27 mouse cellular contexts compared by ENCODE assay signal in the genomic region with DNA sequence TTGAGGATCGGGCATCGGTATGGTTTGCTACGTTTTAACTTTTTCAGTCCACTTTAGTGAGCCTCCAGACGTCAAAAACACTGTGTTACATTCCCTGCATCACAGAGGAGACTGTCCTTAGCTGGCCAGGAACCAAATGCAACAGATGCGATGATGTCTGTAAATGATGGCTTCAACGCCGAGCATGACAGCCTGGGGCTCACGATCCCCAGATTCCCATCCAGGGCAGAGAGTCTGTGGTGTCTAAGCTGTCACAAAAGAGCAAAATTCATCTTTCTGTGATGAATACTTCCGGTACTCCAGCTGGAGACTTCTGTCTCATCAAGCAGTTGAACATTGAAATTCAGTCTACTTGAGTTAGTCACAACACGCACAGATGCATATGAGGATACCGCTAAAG. TPM values are rescaled to one million over a fixed set of nuclear protein-coding genes. Genes with fewer than 3 reads are reported as not detected.
DNase-seq lines count a peak whose midpoint lies in the region; ATAC-seq lines count a peak whose summit lies in the region.
"Had no signal": no experiment of that assay in that cellular context is flagged by ENCODE, and none has a peak within 500 bp of the region (broad histone marks: within the 10 kb centered on the region; RNA-seq: fewer than 3 reads in every experiment).

No protein-coding gene starts in this region.

- peaks cover 4% of the 10 kb centered on the region for H3K4me1 ChIP-seq in forebrain, embryonic 16.5 days (replicated peaks; ENCODE audit: control insufficient read depth, insufficient read depth, low read length)
- H3K4me1 ChIP-seq: hindbrain, embryonic 15.5 days; lung, embryonic 15.5 days; midbrain, embryonic 13.5 days; neural tube, embryonic 15.5 days had no signal

- ATAC-seq in frontal cortex, adult (ENCODE audit: low TSS enrichment), result peak; percentile 47; the same call in 1 of the 2 replicates
- ATAC-seq in forebrain, embryonic 16.5 days, result peak; percentile 58; the same call in 1 of the 2 replicates
- ATAC-seq: activated CD4-positive, CD25-positive, alpha-beta regulatory T cell, adult 4 months; intestine, postnatal 0 days; midbrain, embryonic 13.5 days had no signal

- no peaks in the 10 kb centered on the region for H3K27me3 ChIP-seq in forebrain, embryonic 16.5 days (replicated peaks; ENCODE audit: control insufficient read depth, insufficient read depth, low read length)
- H3K27me3 ChIP-seq: heart, embryonic 12.5 days; hindbrain, embryonic 15.5 days; lung, embryonic 15.5 days; midbrain, embryonic 13.5 days; neural tube, embryonic 15.5 days had no signal

- 67% methylated on average over 11 of the region's 11 CpGs for WGBS in forebrain, embryonic 16.5 days

- no peak for DNase-seq in frontal cortex, adult 2 months (ENCODE audit: extremely low spot score in 1 of 2, low spot score in 1 of 2)
- DNase-seq in layer of hippocampus, adult 8-10 months (ENCODE audit: low spot score in 2 of 2), result peak; percentile 7 to 10
- no peak for DNase-seq in layer of hippocampus, adult 9-10 months (ENCODE audit: low spot score)
- DNase-seq in brain, adult 2 months (ENCODE audit: low read depth, low spot score), result peak; percentile 20
- no peak for DNase-seq in spleen, postnatal 10 days (ENCODE audit: low spot score in 2 of 2)
- DNase-seq: adrenal gland, postnatal 14 days; cerebellum, adult 9-11 months; embryo, embryonic 11 days; liver; thymus, adult 18-20 months had no signal

- H3K4me3 ChIP-seq in forebrain, embryonic 16.5 days (replicated peaks; ENCODE audit: low read length), result no peak overlapping the region
- H3K4me3 ChIP-seq: heart, embryonic 12.5 days; hindbrain, embryonic 15.5 days; lung, embryonic 15.5 days; midbrain, embryonic 13.5 days; myocyte; neural tube, embryonic 15.5 days had no signal

- H3K4me2 ChIP-seq in forebrain, embryonic 16.5 days (ENCODE audit: low read length), result no peak overlapping the region
- H3K4me2 ChIP-seq: heart, embryonic 12.5 days; hindbrain, embryonic 15.5 days; lung, embryonic 15.5 days; midbrain, embryonic 13.5 days; neural tube, embryonic 15.5 days had no signal

- no peaks in the 10 kb centered on the region for H3K9me3 ChIP-seq in forebrain, embryonic 16.5 days (ENCODE audit: control insufficient read depth, low read length)
- H3K9me3 ChIP-seq: heart, embryonic 12.5 days; hindbrain, embryonic 15.5 days; lung, embryonic 15.5 days; midbrain, embryonic 13.5 days; neural tube, embryonic 15.5 days had no signal

- H3K36me3 ChIP-seq in forebrain, embryonic 16.5 days (ENCODE audit: control insufficient read depth, insufficient read depth), result no peaks in the 10 kb centered on the region
- H3K36me3 ChIP-seq: heart, embryonic 12.5 days; hindbrain, embryonic 15.5 days; lung, embryonic 15.5 days; midbrain, embryonic 13.5 days; neural tube, embryonic 15.5 days had no signal

- H3K9ac ChIP-seq in forebrain, embryonic 16.5 days (replicated peaks; ENCODE audit: low read depth, low read length), result no peak overlapping the region
- H3K9ac ChIP-seq: heart, embryonic 12.5 days; hindbrain, embryonic 15.5 days; lung, embryonic 15.5 days; midbrain, embryonic 13.5 days; neural tube, embryonic 15.5 days had no signal

- H3K27ac ChIP-seq in forebrain, embryonic 16.5 days (ENCODE audit: low read length), result no peak overlapping the region
- H3K27ac ChIP-seq: hindbrain, embryonic 15.5 days; lung, embryonic 15.5 days; macrophage; midbrain, embryonic 13.5 days; neural tube, embryonic 15.5 days had no signal

RNA-seq across cellular contexts. Expression of gene Slc22a22, which starts 13.4 kb away (rescaled TPM):
- not detected in 2 replicates for polyA plus RNA-seq in frontal cortex, adult 2 months (2012; rRNA removed)
- not detected for total RNA-seq in layer of hippocampus, adult 8-10 months (2022)
- not detected in 2 replicates for polyA plus RNA-seq in forebrain, embryonic 16.5 days (2015; fragmentation: Nextera tagmentation; extraction: Ambion mirVana)
- total RNA-seq: adrenal gland, postnatal 14 days; granulocyte monocyte progenitor cell, adult 5-6 weeks; heart, postnatal 25 days; left cerebral cortex, postnatal 14 days had no signal
- polyA plus RNA-seq: activated CD4-positive, CD25-positive, alpha-beta regulatory T cell, adult 4 months; C2C12; heart, embryonic 12.5 days; hindbrain, embryonic 15.5 days; intestine, postnatal 0 days; lung, embryonic 15.5 days; macrophage; midbrain, embryonic 13.5 days; myocyte; neural tube, embryonic 15.5 days; small intestine, adult 2 months; stomach, embryonic 14.5 days had no signal

Comparison
In these comparisons a context has a peak if more than half of its experiments do, and no peak if none do; other contexts are left out.
1. DNase-seq: peak in layer of hippocampus, adult 8-10 months (2 of 2) and brain, adult 2 months (single experiment); none in frontal cortex, adult 2 months (0 of 2), layer of hippocampus, adult 9-10 months (single experiment) and spleen, postnatal 10 days (0 of 2).